Mouse (Mus musculus) erythroblast, embryonic 14.5 days (primary cell): ENCODE measurements around the gene Dnah1. TPM values are rescaled to one million over a fixed set of nuclear protein-coding genes. Genes with fewer than 3 reads are reported as not detected.

Source experiments
- H3K27me3 ChIP-seq: 2 replicates; pipeline ENCODE4 v1.6.1; 2012; ENCODE audit warnings: inconsistent platforms; ENCODE audit not compliant: control insufficient read depth
- H3K36me3 ChIP-seq: 2 replicates; pipeline ENCODE4 v1.6.1; 2012; ENCODE audit warnings: mild to moderate bottlenecking, inconsistent platforms; ENCODE audit not compliant: control insufficient read depth
- H3K4me1 ChIP-seq: 2 replicates; pipeline ENCODE4 v1.6.1; 2012; ENCODE audit warnings: inconsistent platforms; ENCODE audit not compliant: control insufficient read depth
- H3K4me3 ChIP-seq: replicated peaks from 2 replicates; pipeline ENCODE3; 2012; ENCODE audit warnings: moderate library complexity, mild to moderate bottlenecking, inconsistent platforms
- H3K9me3 ChIP-seq: 2 replicates; pipeline ENCODE4 v1.6.1; 2012; ENCODE audit warnings: low read length, inconsistent platforms, mixed read lengths; ENCODE audit not compliant: control insufficient read depth
- GATA1 ChIP-seq: IDR thresholded peaks from 2 replicates; pipeline ENCODE4 v1.6.1; 2012; ENCODE audit warnings: low read length, inconsistent platforms, mixed read lengths
- TAL1 ChIP-seq: IDR thresholded peaks from 3 replicates; pipeline ENCODE4 v1.6.1; 2012; ENCODE audit warnings: low read length, inconsistent platforms, mixed read lengths
- polyA plus RNA-seq: library from polyadenylated mRNA; stranded (reverse); fragments of >175 nt; gene quantifications from 2 replicates; pipeline ENCODE4 v1.2.3, GENCODE M21; 2012

Dnah1 gene
- polyA plus RNA-seq, 1 experiment: not detected

DNA sequence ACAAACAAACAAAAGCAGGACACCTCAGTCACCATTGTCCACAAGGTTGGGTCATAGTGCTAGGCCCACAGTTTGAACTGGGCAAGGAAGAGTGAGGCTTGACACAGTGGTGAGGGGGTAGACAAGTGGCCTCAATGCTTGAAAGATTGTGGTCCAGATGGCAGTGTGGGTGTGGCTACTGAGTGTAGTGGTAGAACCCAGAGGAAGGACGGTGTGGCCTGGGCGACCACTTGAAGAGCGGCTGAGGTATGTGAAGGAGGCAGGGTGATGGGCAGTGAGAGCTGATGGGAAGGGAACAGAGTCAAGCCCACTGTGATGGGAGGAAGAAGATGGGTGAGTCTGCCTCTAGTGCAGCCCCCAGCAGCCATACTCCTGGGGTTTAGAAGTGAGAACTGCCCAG, 109.0 kb downstream of the Dnah1 start:
- no peak overlapping the region for H3K4me3 ChIP-seq
- no peaks in the 10 kb centered on the region; the same call in 1 of the 2 replicates for H3K36me3 ChIP-seq
- H3K9me3 ChIP-seq: no peaks in the 10 kb centered on the region
- TF ChIP-seq TAL1: no peak
- no peak for TF ChIP-seq GATA1
- peaks cover 13% of the 10 kb centered on the region for H3K27me3 ChIP-seq
- peaks cover 25% of the 10 kb centered on the region for H3K4me1 ChIP-seq

DNA sequence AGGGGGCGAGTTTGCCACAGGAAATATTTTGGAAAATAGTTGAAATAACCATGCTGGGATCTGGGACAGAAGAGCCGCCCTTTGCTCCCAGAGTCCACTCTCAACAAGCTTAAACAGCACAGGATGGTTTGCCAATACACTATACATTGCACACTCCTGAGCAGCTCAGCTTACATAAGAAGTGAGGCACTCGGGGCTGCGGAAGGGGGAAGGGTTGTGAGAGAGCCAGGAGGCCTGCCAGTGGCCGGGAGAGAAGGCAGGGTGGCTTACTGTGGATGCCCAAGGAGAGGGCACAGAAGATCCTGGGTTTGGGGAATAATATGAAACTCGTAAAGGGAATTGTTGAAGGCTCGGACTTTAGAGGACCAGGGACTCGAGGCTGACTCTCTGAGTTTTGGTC, 109.8 kb downstream of the Dnah1 start:
- no peak overlapping the region for H3K4me3 ChIP-seq
- TF ChIP-seq TAL1 (no peak), GATA1 (no peak)
- H3K27me3 ChIP-seq: peaks cover 10% of the 10 kb centered on the region
- H3K4me1 ChIP-seq: peaks cover 25% of the 10 kb centered on the region
- no peaks in the 10 kb centered on the region for H3K9me3 ChIP-seq
- H3K36me3 ChIP-seq: no peaks in the 10 kb centered on the region; the same call in 1 of the 2 replicates

DNA sequence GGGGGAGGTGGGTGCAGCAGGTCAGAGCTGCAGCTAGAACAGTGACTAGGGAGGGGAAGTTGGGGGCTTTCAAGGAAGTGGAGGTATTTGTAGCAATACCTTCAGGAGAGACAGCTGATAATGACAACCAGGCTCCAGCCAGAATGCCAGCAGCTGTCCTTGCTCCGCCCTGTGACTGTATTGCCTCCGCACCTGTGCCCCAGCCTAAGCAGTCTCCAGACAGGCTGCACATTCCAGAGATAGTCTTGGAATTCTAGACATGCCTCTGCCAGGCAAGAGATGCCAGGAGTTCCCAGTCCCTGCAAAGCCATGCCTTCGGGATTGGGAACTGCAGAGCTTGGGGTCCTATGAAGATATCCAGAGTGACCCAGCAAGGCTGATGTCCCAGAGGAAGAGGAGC, 111.2 kb downstream of the Dnah1 start:
- H3K36me3 ChIP-seq: no peaks in the 10 kb centered on the region; the same call in 1 of the 2 replicates
- H3K4me3 ChIP-seq: no peak overlapping the region
- no peaks in the 10 kb centered on the region for H3K9me3 ChIP-seq
- peaks cover 5% of the 10 kb centered on the region; the same call in 1 of the 2 replicates for H3K27me3 ChIP-seq
- peaks cover 24% of the 10 kb centered on the region for H3K4me1 ChIP-seq
- no peak for TF ChIP-seq TAL1

DNA sequence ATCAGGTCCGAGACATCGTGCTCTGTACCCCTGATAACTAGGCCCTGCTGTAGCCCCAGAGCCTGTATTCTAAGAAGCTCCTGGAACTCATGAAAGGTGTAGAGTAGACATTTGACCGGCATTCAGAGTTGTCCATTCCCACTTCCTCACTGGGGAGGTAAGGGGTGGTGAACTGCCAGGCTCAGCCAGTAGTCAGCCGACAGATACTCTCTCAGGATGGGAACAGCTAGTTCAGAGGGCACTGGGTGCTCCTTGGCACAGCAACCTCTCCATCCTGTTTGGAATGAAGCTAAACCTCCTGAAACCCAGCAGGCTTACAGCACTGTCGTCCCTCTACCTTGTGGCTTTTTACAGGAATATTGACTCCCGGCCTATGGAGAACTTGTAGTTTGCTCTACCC, 111.8 kb downstream of the Dnah1 start:
- Histone ChIP-seq H3K4me1 (peaks cover 26% of the 10 kb centered on the region), H3K36me3 (no peaks in the 10 kb centered on the region; the same call in 1 of the 2 replicates), H3K27me3 (peaks cover 5% of the 10 kb centered on the region; the same call in 1 of the 2 replicates), H3K4me3 (no peak overlapping the region), H3K9me3 (no peaks in the 10 kb centered on the region)
- no peak for TF ChIP-seq TAL1
- TF ChIP-seq GATA1: no peak

Other genes starting within 250 kb of the Dnah1 start
- 9.0 and 10.3 TPM in 2 replicates for gene Smim4, start 194.9 kb downstream of the Dnah1 start, polyA plus RNA-seq
- gene Nt5dc2, start 192.8 kb downstream of the Dnah1 start, polyA plus RNA-seq: 16.8 and 31.6 TPM in 2 replicates
- 0.08 and 0.13 TPM in 2 replicates for gene Stab1, start 155.3 kb downstream of the Dnah1 start, polyA plus RNA-seq
- gene Tnnc1, start 115.6 kb downstream of the Dnah1 start, polyA plus RNA-seq: 0.14 and 0.18 TPM in 2 replicates
- gene Nisch, start 107.0 kb downstream of the Dnah1 start, polyA plus RNA-seq: 8.6 and 10.6 TPM in 2 replicates
- gene Sema3g, start 106.0 kb downstream of the Dnah1 start, polyA plus RNA-seq: not detected in 2 replicates
- gene Phf7, start 72.6 kb downstream of the Dnah1 start, polyA plus RNA-seq: 0.21 and 0.27 TPM in 2 replicates
- gene Bap1, start 72.4 kb downstream of the Dnah1 start, polyA plus RNA-seq: 6.7 and 6.9 TPM in 2 replicates
- gene Capn7, start 12.7 kb upstream of the Dnah1 start, polyA plus RNA-seq: 0.11 and 0.19 TPM in 2 replicates
- gene Sh3bp5, start 112.2 kb upstream of the Dnah1 start, polyA plus RNA-seq: 0.04 and 0.12 TPM in 2 replicates
- 18.0 and 27.2 TPM in 2 replicates for gene Eaf1, start 170.5 kb upstream of the Dnah1 start, polyA plus RNA-seq
- gene Mettl6, start 171.1 kb upstream of the Dnah1 start, polyA plus RNA-seq: 0.26 and 0.28 TPM in 2 replicates